14 mouse cellular contexts compared by ENCODE assay signal in the genomic region with DNA sequence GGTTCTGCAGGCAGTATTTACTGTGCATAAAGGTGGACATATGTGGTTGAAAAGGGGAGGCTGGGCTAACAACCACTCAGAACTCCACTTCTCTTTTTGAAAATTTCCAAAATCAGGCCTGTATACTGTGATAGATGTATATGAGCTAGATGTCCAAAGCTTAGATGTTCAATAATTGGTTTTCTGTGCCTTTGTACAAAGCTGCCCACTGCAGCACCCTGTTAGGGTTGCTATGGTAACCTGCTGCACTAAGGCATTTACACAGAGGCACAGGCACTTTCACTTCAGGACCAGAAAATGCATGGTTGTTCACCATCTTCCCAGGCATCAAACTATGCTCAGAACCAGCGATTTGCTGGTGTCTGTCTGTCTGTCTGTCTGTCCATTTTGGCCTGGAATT. TPM values are rescaled to one million over a fixed set of nuclear protein-coding genes. Genes with fewer than 3 reads are reported as not detected.
DNase-seq lines count a peak whose midpoint lies in the region; ATAC-seq and TF ChIP-seq lines count a peak whose summit lies in the region.
"Had no signal": no experiment of that assay in that cellular context is flagged by ENCODE, and none has a peak within 500 bp of the region (broad histone marks: within the 10 kb centered on the region; RNA-seq: fewer than 3 reads in every experiment).

No protein-coding gene starts in this region.

- TF ChIP-seq CTCF in brain, embryonic 14.5 days (IDR thresholded peaks at IDR 0.05; ENCODE audit: borderline replicate concordance, extremely low read depth, insufficient read depth, insufficient read length), result no peak

- no peaks in the 10 kb centered on the region for H3K36me3 ChIP-seq in embryonic facial prominence, embryonic 10.5 days (replicated peaks)
- no peaks in the 10 kb centered on the region for H3K36me3 ChIP-seq in hindbrain, embryonic 11.5 days (ENCODE audit: control insufficient read depth, insufficient read depth, low read length)
- H3K36me3 ChIP-seq in midbrain, embryonic 16.5 days (ENCODE audit: control insufficient read depth, insufficient read depth, low read length), result no peaks in the 10 kb centered on the region
- H3K36me3 ChIP-seq in intestine, embryonic 15.5 days, result no peaks in the 10 kb centered on the region
- H3K36me3 ChIP-seq: limb, embryonic 13.5 days had no signal

- H3K4me2 ChIP-seq in hindbrain, embryonic 11.5 days (replicated peaks; ENCODE audit: low read depth, low read length), result peak overlapping the region; percentile 22
- H3K4me2 ChIP-seq in midbrain, embryonic 16.5 days (ENCODE audit: low read length), result peak overlapping the region; percentile 62
- no peak overlapping the region for H3K4me2 ChIP-seq in intestine, embryonic 15.5 days (replicated peaks)
- H3K4me2 ChIP-seq: limb, embryonic 13.5 days had no signal

- H3K4me3 ChIP-seq in embryonic facial prominence, embryonic 10.5 days, result peak overlapping the region; percentile 18; the same call in 1 of the 2 replicates
- peak overlapping the region; percentile 10; the same call in 1 of the 2 replicates for H3K4me3 ChIP-seq in hindbrain, embryonic 11.5 days (ENCODE audit: low read depth, low read length)
- H3K4me3 ChIP-seq in midbrain, embryonic 16.5 days (ENCODE audit: low read depth, low read length), result peak overlapping the region; percentile 57
- no peak overlapping the region for H3K4me3 ChIP-seq in intestine, embryonic 15.5 days (replicated peaks)
- H3K4me3 ChIP-seq: heart, adult 2 months; limb, embryonic 13.5 days had no signal

- H3K4me1 ChIP-seq in embryonic facial prominence, embryonic 10.5 days, result peaks cover 25% of the 10 kb centered on the region
- no peaks in the 10 kb centered on the region; the same call in 1 of the 2 replicates for H3K4me1 ChIP-seq in hindbrain, embryonic 11.5 days (replicated peaks; ENCODE audit: control insufficient read depth, insufficient read depth, low read length)
- peaks cover 27% of the 10 kb centered on the region for H3K4me1 ChIP-seq in midbrain, embryonic 16.5 days (ENCODE audit: control insufficient read depth, insufficient read depth, low read length)
- no peaks in the 10 kb centered on the region for H3K4me1 ChIP-seq in intestine, embryonic 15.5 days (replicated peaks)

- H3K9ac ChIP-seq in hindbrain, embryonic 11.5 days (ENCODE audit: low read depth, low read length), result no peak overlapping the region
- peak overlapping the region; percentile 91 for H3K9ac ChIP-seq in midbrain, embryonic 16.5 days (ENCODE audit: low read depth, low read length)
- no peak overlapping the region for H3K9ac ChIP-seq in intestine, embryonic 15.5 days
- H3K9ac ChIP-seq: limb, embryonic 13.5 days had no signal

- peak; percentile 91 for DNase-seq in brain, embryonic 14.5 days (ENCODE audit: low read depth)
- DNase-seq in embryonic facial prominence, embryonic 10.5 days (ENCODE audit: low spot score), result no peak
- peak; percentile 37 for DNase-seq in hindbrain, embryonic 11.5 days (ENCODE audit: low spot score)
- no peak for DNase-seq in lung, postnatal 25 days (ENCODE audit: low spot score)
- DNase-seq: cerebellum, adult 18-20 months; heart, adult 2 months; kidney, postnatal 14 days; thymus, adult 18-20 months had no signal

- H3K9me3 ChIP-seq in embryonic facial prominence, embryonic 10.5 days, result no peaks in the 10 kb centered on the region
- H3K9me3 ChIP-seq in hindbrain, embryonic 11.5 days (ENCODE audit: control insufficient read depth, low read length), result no peaks in the 10 kb centered on the region
- H3K9me3 ChIP-seq in midbrain, embryonic 16.5 days (replicated peaks; ENCODE audit: control insufficient read depth, low read length, poor library complexity, severe bottlenecking), result no peaks in the 10 kb centered on the region
- no peaks in the 10 kb centered on the region for H3K9me3 ChIP-seq in intestine, embryonic 15.5 days
- H3K9me3 ChIP-seq: limb, embryonic 13.5 days had no signal

- peak; percentile 61 for ATAC-seq in hindbrain, embryonic 11.5 days (ENCODE audit: low FRiP score)
- peak; percentile 75 for ATAC-seq in midbrain, embryonic 16.5 days
- ATAC-seq in erythroid progenitor cell, adult 5-6 weeks (replicated peaks; ENCODE audit: low FRiP score, poor library complexity, severe bottlenecking), result no peak
- ATAC-seq in intestine, embryonic 15.5 days, result no peak
- ATAC-seq: lung, postnatal 0 days had no signal

- no peak overlapping the region for H3K27ac ChIP-seq in embryonic facial prominence, embryonic 10.5 days (replicated peaks)
- no peak overlapping the region for H3K27ac ChIP-seq in hindbrain, embryonic 11.5 days (ENCODE audit: low read depth, low read length)
- H3K27ac ChIP-seq in midbrain, embryonic 16.5 days (ENCODE audit: low read length), result peak overlapping the region; percentile 96
- no peak overlapping the region for H3K27ac ChIP-seq in intestine, embryonic 15.5 days
- H3K27ac ChIP-seq: heart, adult 2 months; limb, embryonic 13.5 days had no signal

- peaks cover 25% of the 10 kb centered on the region for H3K27me3 ChIP-seq in embryonic facial prominence, embryonic 10.5 days (replicated peaks; ENCODE audit: low read depth, poor library complexity, severe bottlenecking)
- H3K27me3 ChIP-seq in hindbrain, embryonic 11.5 days (ENCODE audit: control insufficient read depth, insufficient read depth, low read length), result no peaks in the 10 kb centered on the region
- no peaks in the 10 kb centered on the region for H3K27me3 ChIP-seq in midbrain, embryonic 16.5 days (ENCODE audit: control insufficient read depth, insufficient read depth, low read depth, low read length)
- peaks cover 18% of the 10 kb centered on the region for H3K27me3 ChIP-seq in intestine, embryonic 15.5 days (replicated peaks)

- 65% methylated on average over 1 of the region's 1 CpGs for WGBS in embryonic facial prominence, embryonic 10.5 days
- WGBS in hindbrain, embryonic 11.5 days, result 30% methylated on average over 1 of the region's 1 CpGs
- 23% methylated on average over 1 of the region's 1 CpGs for WGBS in midbrain, embryonic 16.5 days
- 57% methylated on average over 1 of the region's 1 CpGs for WGBS in intestine, embryonic 15.5 days

- TF ChIP-seq POLR2A in brain, embryonic 14.5 days (IDR thresholded peaks at IDR 0.05; ENCODE audit: borderline replicate concordance, extremely low read depth, insufficient read depth, insufficient read length, poor library complexity, severe bottlenecking), result no peak

RNA-seq across cellular contexts. Expression of a gene that starts 2.4 kb away (rescaled TPM):
- polyA plus RNA-seq in brain, embryonic 14.5 days (2012; rRNA removed), result 38.2 and 71.3 TPM in 2 replicates
- 4.1 and 5.2 TPM in 2 replicates for polyA plus RNA-seq in embryonic facial prominence, embryonic 10.5 days (2016; fragmentation: Nextera tagmentation; extraction: Ambion mirVana)
- polyA plus RNA-seq in hindbrain, embryonic 11.5 days (2014; fragmentation: Nextera tagmentation; extraction: Ambion mirVana), result 15.2 and 20.6 TPM in 2 replicates
- polyA plus RNA-seq in midbrain, embryonic 16.5 days (2015; fragmentation: Nextera tagmentation; extraction: Ambion mirVana), result 45.8 and 47.2 TPM in 2 replicates
- not detected in 2 replicates for total RNA-seq in erythroid progenitor cell, adult 5-6 weeks (2015; ENCODE audit: low replicate concordance)
- not detected in 2 replicates for total RNA-seq in erythroid progenitor cell, adult 5-6 weeks (2017; ENCODE audit: low replicate concordance)
- 0.97 and 1.1 TPM in 2 replicates for polyA plus RNA-seq in intestine, embryonic 15.5 days (2015; fragmentation: Nextera tagmentation; extraction: Ambion mirVana)
- total RNA-seq: hematopoietic stem cell, adult 5-6 weeks had no signal

RNA-seq across cellular contexts. Expression of a gene that starts 8.3 kb away (rescaled TPM):
- 27.0 and 29.5 TPM in 2 replicates for polyA plus RNA-seq in brain, embryonic 14.5 days (2012; rRNA removed)
- 0.73 and 1.1 TPM in 2 replicates for polyA plus RNA-seq in embryonic facial prominence, embryonic 10.5 days (2016; fragmentation: Nextera tagmentation; extraction: Ambion mirVana)
- 2.7 and 3.0 TPM in 2 replicates for polyA plus RNA-seq in hindbrain, embryonic 11.5 days (2014; fragmentation: Nextera tagmentation; extraction: Ambion mirVana)
- polyA plus RNA-seq in midbrain, embryonic 16.5 days (2015; fragmentation: Nextera tagmentation; extraction: Ambion mirVana), result 36.6 and 43.7 TPM in 2 replicates
- 0.84 and 4.0 TPM in 2 replicates for total RNA-seq in erythroid progenitor cell, adult 5-6 weeks (2015; ENCODE audit: low replicate concordance)
- 1.0 and 1.8 TPM in 2 replicates for total RNA-seq in erythroid progenitor cell, adult 5-6 weeks (2017; ENCODE audit: low replicate concordance)
- polyA plus RNA-seq in intestine, embryonic 15.5 days (2015; fragmentation: Nextera tagmentation; extraction: Ambion mirVana), result 0.47 and 0.54 TPM in 2 replicates
- total RNA-seq: hematopoietic stem cell, adult 5-6 weeks had no signal

Comparison
In these comparisons a context has a peak if more than half of its experiments do, and no peak if none do; other contexts are left out.
1. DNase-seq: peak in brain, embryonic 14.5 days (single experiment) and hindbrain, embryonic 11.5 days (single experiment); none in embryonic facial prominence, embryonic 10.5 days (single experiment) and lung, postnatal 25 days (single experiment).
2. ATAC-seq: peak in hindbrain, embryonic 11.5 days (single experiment) and midbrain, embryonic 16.5 days (single experiment); none in erythroid progenitor cell, adult 5-6 weeks (single experiment) and intestine, embryonic 15.5 days (single experiment).